Comparison of ENCODE assay signal across 6 mouse cellular contexts in genomic region chr1:153305249-153305648, GRCm38 (mm10). TPM values are rescaled to one million over a fixed set of nuclear protein-coding genes. Genes with fewer than 3 reads are reported as not detected.
DNase-seq lines count a peak whose midpoint lies in the region; ATAC-seq and TF ChIP-seq lines count a peak whose summit lies in the region.
"Not testable (repeated sequence)": the region's sequence is repeated elsewhere in the genome, so short reads cannot be mapped to it uniquely, and the experiment has no call there.

No protein-coding gene starts in this region.

- H3K36me3 ChIP-seq in G1E (replicated peaks) = peaks cover 18% of the 10 kb centered on the region
- peaks cover 28% of the 10 kb centered on the region for H3K36me3 ChIP-seq in heart, adult 2 months (ENCODE audit: control insufficient read depth, insufficient read depth, low read length)
- not testable (repeated sequence) for H3K36me3 ChIP-seq in liver, postnatal 0 days (replicated peaks; ENCODE audit: insufficient read depth, low read length)

- intact Hi-C loops in heart, adult 2 months (cut with DNase I) = not testable (repeated sequence)

- not testable (repeated sequence) for TF ChIP-seq EP300 in heart, adult 2 months (IDR thresholded peaks at IDR 0.05; ENCODE audit: insufficient read depth, low read depth, low read length); liver, postnatal 0 days (IDR thresholded peaks at IDR 0.05; ENCODE audit: low read depth)

- not testable (repeated sequence) for H3K79me2 ChIP-seq in heart, adult 2 months (replicated peaks; ENCODE audit: control insufficient read depth, insufficient read depth, low read length)

- peaks cover 79% of the 10 kb centered on the region for H3K4me1 ChIP-seq in G1E (ENCODE audit: insufficient read depth, low read depth, low read length)
- H3K4me1 ChIP-seq in brown adipose tissue, adult 24 weeks (ENCODE audit: control insufficient read depth, insufficient read depth, insufficient read length, low read length) = peaks cover 39% of the 10 kb centered on the region
- H3K4me1 ChIP-seq in heart, adult 2 months (ENCODE audit: control insufficient read depth, insufficient read depth, low read length) = peaks cover 24% of the 10 kb centered on the region
- peaks cover 18% of the 10 kb centered on the region for H3K4me1 ChIP-seq in liver, postnatal 0 days (ENCODE audit: insufficient read depth)

- DNase-seq in G1E (ENCODE audit: low spot score); heart, adult 2 months; liver, postnatal 0 days: not testable (repeated sequence)
- DNase-seq in heart, postnatal 4 days = peak; percentile 10
- DNase-seq in thymus, postnatal 14 days = peak; percentile 25

- 87% methylated on average over 22 of the region's 22 CpGs for WGBS in heart, adult 2 months
- WGBS in liver, postnatal 0 days (ENCODE audit: insufficient replicate concordance) = 88% methylated on average over 22 of the region's 22 CpGs

- not testable (repeated sequence) for TF ChIP-seq POLR2A in heart, adult 2 months (IDR thresholded peaks at IDR 0.05; ENCODE audit: insufficient read depth, low read depth, low read length)

- not testable (repeated sequence) for H3K4me2 ChIP-seq in liver, postnatal 0 days (ENCODE audit: low read depth, low read length)

- not testable (repeated sequence) for H3K9me3 ChIP-seq in G1E (replicated peaks); liver, postnatal 0 days (ENCODE audit: low read length)

- peak overlapping the region; percentile 59; the same call in 1 of the 2 replicates for H3K4me3 ChIP-seq in G1E (ENCODE audit: low read depth, low read length)
- H3K4me3 ChIP-seq in brown adipose tissue, adult 24 weeks (ENCODE audit: insufficient read depth, low read depth, low read length); heart, adult 2 months; liver, postnatal 0 days (ENCODE audit: low read depth, low read length): not testable (repeated sequence)

- H3K27me3 ChIP-seq in G1E (ENCODE audit: insufficient read depth, low read length); heart, adult 2 months (ENCODE audit: control insufficient read depth, insufficient read depth, low read length); liver, postnatal 0 days (ENCODE audit: insufficient read depth, low read length): not testable (repeated sequence)

- TF ChIP-seq CTCF in G1E (IDR thresholded peaks at IDR 0.05; ENCODE audit: low read depth, low read length); heart, adult 2 months (IDR thresholded peaks at IDR 0.05); liver, postnatal 0 days (IDR thresholded peaks at IDR 0.05; ENCODE audit: low read depth): not testable (repeated sequence)

- peak overlapping the region; percentile 57; the same call in 1 of the 2 replicates for H3K27ac ChIP-seq in brown adipose tissue, adult 24 weeks (replicated peaks; ENCODE audit: low read depth, low read length)
- peak overlapping the region; percentile 11; the same call in 1 of the 2 replicates for H3K27ac ChIP-seq in heart, adult 2 months
- H3K27ac ChIP-seq in liver, postnatal 0 days (ENCODE audit: low read depth) = 0 out of 2 replicates have a peak overlapping the region, but pooled peaks have one; percentile 29

- not testable (repeated sequence) for H3K9ac ChIP-seq in heart, adult 2 months (ENCODE audit: low read depth, low read length); liver, postnatal 0 days (replicated peaks)

- not testable (repeated sequence) for ATAC-seq in G1E (ENCODE audit: extremely low read depth, insufficient number of reproducible peaks, low FRiP score, poor library complexity, severe bottlenecking); liver, postnatal 0 days

RNA-seq across cellular contexts. Expression of gene Lamc1, which starts 27.3 kb away (rescaled TPM):
- total RNA-seq in G1E (2014; fragmentation: Nextera tagmentation) = 81.0 and 90.6 TPM in 2 replicates
- total RNA-seq in G1E (2017) = 20.1 and 26.1 TPM in 2 replicates
- 14.0 and 19.0 TPM in 2 replicates for polyA plus RNA-seq in G1E (2012)
- 47.1 and 62.0 TPM in 2 replicates for polyA plus RNA-seq in brown adipose tissue, adult 24 weeks (2012; ENCODE audit: insufficient read depth, insufficient read length, missing spikeins)
- total RNA-seq in heart, adult 2 months (2021) = 100 to 1,000 TPM; 111 to 116 TPM
- polyA plus RNA-seq in heart, adult 2 months (2012; rRNA removed) = 103 and 138 TPM in 2 replicates
- 100 to 1,000 TPM; 351 to 364 TPM for total RNA-seq in heart, postnatal 4 days (2021)
- polyA plus RNA-seq in liver, postnatal 0 days (2015; fragmentation: Nextera tagmentation; extraction: Ambion mirVana) = 9.6 and 11.5 TPM in 2 replicates
